Mouse (Mus musculus) heart, postnatal 0 days (tissue): Measurements from ENCODE around the gene Gm37419. TPM values are rescaled to one million over a fixed set of nuclear protein-coding genes. Genes with fewer than 3 reads are reported as not detected.

Source experiments
- ATAC-seq: fragments of 200-750 bp; cut with Nextera tagmentation; 2 replicates; pipeline ENCODE4 v1.8.0; 2017; ENCODE audit warnings: low read depth, moderate number of reproducible peaks, moderate library complexity; ENCODE audit not compliant: insufficient read depth
- DNase-seq: peaks from one replicate; pipeline ENCODE4 v3.0.0-alpha.2; 2016; ENCODE audit warnings: low spot score
- H3K27ac ChIP-seq: fragments of 300-500 bp; sonication (generic); 2 replicates; pipeline ENCODE4 v1.5.1; 2014; ENCODE audit warnings: low read depth, mild to moderate bottlenecking
- H3K27me3 ChIP-seq: fragments of 300-500 bp; sonication (generic); 2 replicates; pipeline ENCODE4 v1.6.1; 2014; ENCODE audit warnings: low read length, mixed read lengths; ENCODE audit not compliant: control insufficient read depth, insufficient read depth
- H3K36me3 ChIP-seq: fragments of 300-500 bp; sonication (generic); replicated peaks from 2 replicates; pipeline ENCODE4 v1.6.1; 2014; ENCODE audit warnings: low read length, mixed read lengths; ENCODE audit not compliant: control insufficient read depth, insufficient read depth
- H3K4me1 ChIP-seq: fragments of 300-500 bp; sonication (generic); 2 replicates; pipeline ENCODE4 v1.6.1; 2014; ENCODE audit warnings: antibody characterized with exemption; ENCODE audit not compliant: control insufficient read depth, insufficient read depth
- H3K4me2 ChIP-seq: fragments of 300-500 bp; sonication (generic); 2 replicates; pipeline ENCODE4 v1.6.1; 2014; ENCODE audit warnings: low read depth, mild to moderate bottlenecking, low read length, moderate library complexity
- H3K4me3 ChIP-seq: fragments of 300-500 bp; sonication (generic); 2 replicates; pipeline ENCODE4 v1.5.1; 2014; ENCODE audit warnings: low read depth, low read length
- H3K9ac ChIP-seq: fragments of 300-500 bp; sonication (generic); replicated peaks from 2 replicates; pipeline ENCODE4 v1.6.1; 2014; ENCODE audit warnings: low read depth, low read length, mixed read lengths
- H3K9me3 ChIP-seq: fragments of 300-500 bp; sonication (generic); replicated peaks from 2 replicates; pipeline ENCODE4 v1.6.1; 2016; ENCODE audit warnings: low read length; ENCODE audit not compliant: control insufficient read depth
- CTCF ChIP-seq: IDR thresholded peaks from 2 replicates; pipeline ENCODE4 v1.5.1; 2016; ENCODE audit warnings: antibody characterized with exemption, control low read depth, low read depth
- EP300 ChIP-seq: IDR thresholded peaks from 2 replicates; pipeline ENCODE4 v1.6.1; 2016; ENCODE audit warnings: antibody characterized with exemption, low read depth
- WGBS: fragments of 180-500 bp; shearing (Covaris S2); extraction: QIAGEN DNeasy Blood & Tissue Kit; methylation state at CpG from one replicate; pipeline ENCODE4 v1.1.7; 2014; 5-methylcytosine and 5-hydroxymethylcytosine counted together
- polyA plus RNA-seq: library from polyadenylated mRNA; unstranded; fragments of >200 nt; fragmentation: Nextera tagmentation; extraction: Ambion mirVana; gene quantifications from 2 replicates; pipeline ENCODE4 v1.2.1, GENCODE M21; 2015
- total RNA-seq: library from RNA; depleted of rRNA; stranded (reverse); fragments of >200 nt; gene quantifications from 2 replicates; pipeline ENCODE4 v1.2.3, GENCODE M21; 2014; ENCODE audit warnings: low replicate concordance

Gene Gm37419
- total and polyA plus RNA-seq, 2 experiments from 2014 or later: not detected

DNA sequence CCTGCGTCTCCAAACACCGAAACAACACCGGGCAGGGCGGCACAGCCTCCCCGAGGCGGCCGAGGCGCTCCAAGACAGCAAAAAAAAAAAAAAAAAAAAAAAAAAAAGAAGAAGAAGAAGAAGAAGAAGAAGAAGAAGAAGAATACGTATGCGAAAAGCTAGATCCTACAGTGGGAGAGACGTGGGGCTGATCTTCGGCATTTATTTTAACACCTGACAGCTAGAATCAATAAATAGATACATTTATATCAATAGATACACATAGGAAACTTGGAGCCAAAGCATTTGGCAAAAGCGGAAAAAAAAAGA, 171 bp upstream of the Gm37419 start:
- peak overlapping the region; percentile 76 for H3K4me3 ChIP-seq
- H3K4me2 ChIP-seq: peak overlapping the region; percentile 97
- H3K27ac ChIP-seq: peak overlapping the region; percentile 100
- no peaks in the 10 kb centered on the region for H3K9me3 ChIP-seq
- no peaks in the 10 kb centered on the region for H3K36me3 ChIP-seq
- H3K4me1 ChIP-seq: peaks cover 19% of the 10 kb centered on the region
- WGBS: 0% methylated on average over 12 of the region's 13 CpGs
- H3K9ac ChIP-seq: peak overlapping the region; percentile 99
- H3K27me3 ChIP-seq: no peaks in the 10 kb centered on the region
- ATAC-seq (no peak), DNase-seq (no peak)
- TF ChIP-seq CTCF (no peak), EP300 (no peak)

GRCm38 (mm10) chr16:23989209-23990160, 1.2 kb downstream of the Gm37419 start:
- H3K36me3 ChIP-seq: no peaks in the 10 kb centered on the region
- peak overlapping the region; percentile 99 for H3K9ac ChIP-seq
- peak overlapping the region; percentile 97 for H3K4me2 ChIP-seq
- no peak for TF ChIP-seq EP300
- TF ChIP-seq CTCF: no peak
- peak; percentile 86 for DNase-seq
- peak overlapping the region; percentile 76 for H3K4me3 ChIP-seq
- peak; percentile 63 for ATAC-seq
- H3K27ac ChIP-seq: peak overlapping the region; percentile 100
- 3% methylated on average over 25 of the region's 25 CpGs for WGBS
- H3K9me3 ChIP-seq: no peaks in the 10 kb centered on the region
- H3K27me3 ChIP-seq: no peaks in the 10 kb centered on the region
- peaks cover 16% of the 10 kb centered on the region for H3K4me1 ChIP-seq

DNA sequence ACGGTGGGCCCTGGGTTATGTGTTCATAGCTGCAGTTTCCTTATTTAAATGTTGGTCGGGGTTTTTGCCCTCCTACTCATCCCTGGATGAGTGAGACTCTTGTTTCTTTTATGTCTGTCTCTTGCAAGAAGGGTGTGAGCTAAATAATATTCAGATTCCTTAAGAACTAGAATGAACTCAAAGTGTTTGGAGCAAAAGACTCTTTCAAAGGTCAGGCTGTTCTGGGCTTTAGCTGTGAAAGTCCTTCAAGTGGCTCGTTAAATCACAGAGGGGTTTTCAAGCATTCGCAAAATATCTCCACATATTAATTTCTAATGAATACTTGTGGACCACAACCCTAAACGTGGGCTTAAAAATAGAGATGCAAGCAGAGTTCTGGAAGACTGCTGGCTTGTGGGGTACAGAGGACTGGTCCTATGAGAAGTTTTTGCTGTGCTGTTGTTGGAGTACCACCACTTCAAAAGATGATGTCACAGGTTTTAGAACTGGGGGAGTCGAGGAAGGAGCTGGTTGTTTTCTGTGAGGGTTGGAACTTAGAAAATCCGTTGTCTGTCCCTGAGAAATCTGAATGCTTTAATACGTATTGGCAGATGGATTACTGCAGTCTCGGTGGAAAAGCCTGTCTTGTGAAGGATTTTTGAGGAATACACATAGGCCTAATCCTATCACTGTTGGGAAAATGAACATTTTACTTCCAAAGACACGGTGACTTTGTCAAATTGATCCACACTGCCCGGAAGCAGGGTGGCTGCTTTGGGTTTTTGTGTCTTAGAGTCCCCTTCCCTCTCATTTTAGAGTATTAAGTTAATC, 2.1 kb downstream of the Gm37419 start:
- Histone ChIP-seq H3K36me3 (no peaks in the 10 kb centered on the region), H3K9me3 (no peaks in the 10 kb centered on the region), H3K27ac (peak overlapping the region; percentile 100), H3K27me3 (no peaks in the 10 kb centered on the region), H3K9ac (peak overlapping the region; percentile 99), H3K4me1 (peaks cover 16% of the 10 kb centered on the region), H3K4me2 (peak overlapping the region; percentile 97), H3K4me3 (peak overlapping the region; percentile 76)
- DNase-seq (peak; percentile 22), ATAC-seq (no peak)
- TF ChIP-seq EP300 (no peak), CTCF (no peak)
- WGBS: 46% methylated on average over 11 of the region's 11 CpGs

DNA sequence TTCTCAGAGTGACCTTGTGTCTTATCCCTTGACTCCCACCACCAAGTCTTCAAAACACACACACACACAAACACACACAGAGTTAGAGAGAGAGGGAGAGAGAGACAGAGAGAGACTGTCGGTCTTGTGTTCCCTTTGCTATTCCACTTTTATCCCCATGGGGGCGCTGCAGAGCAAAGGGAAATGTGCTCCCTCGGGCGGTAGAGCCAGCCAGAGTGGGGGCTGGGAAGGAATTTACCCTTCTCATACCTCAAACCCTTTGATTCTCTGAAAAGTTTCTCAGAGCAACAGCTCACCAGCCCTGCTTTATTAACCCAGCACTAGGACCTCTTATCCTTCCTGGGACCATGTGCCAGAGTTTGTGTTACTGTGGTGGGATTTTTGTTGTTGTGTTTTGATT, 2.9 kb downstream of the Gm37419 start:
- H3K27ac ChIP-seq: 0 out of 2 replicates have a peak overlapping the region, but pooled peaks have one; percentile 7
- ATAC-seq (no peak), DNase-seq (peak; percentile 84)
- no peaks in the 10 kb centered on the region for H3K36me3 ChIP-seq
- H3K27me3 ChIP-seq: no peaks in the 10 kb centered on the region
- WGBS: 4% methylated on average over 4 of the region's 4 CpGs
- no peak overlapping the region for H3K4me3 ChIP-seq
- H3K9ac ChIP-seq: peak overlapping the region; percentile 99; the same call in 1 of the 2 replicates
- H3K4me1 ChIP-seq: peaks cover 11% of the 10 kb centered on the region
- TF ChIP-seq CTCF (peak; percentile 96), EP300 (peak; percentile 44; the same call in 1 of the 2 replicates)
- H3K9me3 ChIP-seq: no peaks in the 10 kb centered on the region
- H3K4me2 ChIP-seq: peak overlapping the region; percentile 97

GRCm38 (mm10) chr16:23991846-23992580, 3.7 kb downstream of the Gm37419 start:
- no peak overlapping the region for H3K27ac ChIP-seq
- ATAC-seq: no peak

More at GRCm38 (mm10) chr16:23991846-23992580, 3.7 kb downstream of the Gm37419 start:
- Histone ChIP-seq H3K36me3 (no peaks in the 10 kb centered on the region), H3K4me1 (peaks cover 11% of the 10 kb centered on the region), H3K9ac (no peak overlapping the region), H3K4me2 (no peak overlapping the region), H3K27me3 (no peaks in the 10 kb centered on the region), H3K9me3 (no peaks in the 10 kb centered on the region), H3K4me3 (no peak overlapping the region)
- WGBS: 86% methylated on average over 14 of the region's 14 CpGs
- no peak for DNase-seq
- TF ChIP-seq EP300 (no peak), CTCF (no peak)
